Mouse (Mus musculus): ENCODE results near the gene Gm19668.
"Not testable (repeated sequence)": the region's sequence is repeated elsewhere in the genome, so short reads cannot be mapped to it uniquely, and the experiment has no call there.

The Gm19668 gene

DNA sequence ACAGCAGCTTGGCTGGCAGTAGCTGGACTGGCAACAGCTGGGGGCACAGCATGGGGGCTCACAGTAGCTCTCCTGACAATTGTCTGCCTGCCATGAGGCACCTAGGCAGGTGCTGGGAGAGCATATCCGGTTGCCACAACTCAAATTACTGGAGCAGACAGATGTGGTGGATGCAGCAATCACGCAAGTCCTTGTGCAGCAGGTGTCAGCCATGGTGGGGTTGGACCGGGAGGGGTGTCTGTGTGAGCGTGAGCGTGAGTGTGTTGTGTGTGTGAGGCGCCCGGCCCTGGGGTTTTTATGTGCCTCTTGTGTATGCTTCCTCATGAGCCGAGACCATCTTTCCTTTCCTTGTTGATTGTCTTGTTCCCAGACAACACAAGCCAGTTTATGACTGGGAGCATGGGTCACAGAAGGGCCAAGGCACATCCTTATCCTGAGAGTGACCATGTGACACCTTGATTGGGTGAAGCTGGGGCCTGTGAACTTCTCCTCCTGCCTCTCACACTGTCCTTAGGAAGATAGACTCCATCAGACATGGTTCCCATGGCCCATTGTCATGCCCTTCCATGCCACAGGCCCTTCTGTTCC is at the start of gene Gm19668:
TSS of gene Gm19668 (minus strand) at position 213 of the 588 bp plus-strand sequence.
- no peak for DNase-seq (ENCODE audit: low read depth)

DNA sequence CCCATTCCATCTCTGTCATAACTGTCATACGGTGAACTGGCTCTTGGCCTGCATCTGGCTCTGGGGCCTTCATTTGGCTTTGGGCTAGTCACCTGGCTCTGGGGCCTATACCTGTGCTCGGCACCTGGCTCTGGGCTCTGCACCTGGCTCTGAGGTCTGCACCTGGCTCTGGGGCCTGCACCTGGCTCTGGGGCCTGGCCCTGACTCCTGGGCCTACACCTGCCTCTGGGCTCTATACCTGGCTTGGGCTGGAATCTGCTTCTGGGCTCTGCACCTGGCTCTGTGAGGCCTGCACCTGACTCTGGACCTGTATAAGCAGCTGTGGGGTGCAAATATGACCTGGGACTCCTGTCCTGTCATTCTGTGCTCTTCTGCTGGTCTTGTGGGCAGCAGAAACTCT is 48.6 kb upstream of the Gm19668 start:
- no peak for DNase-seq (ENCODE audit: low read depth)

GRCm38 (mm10) chr10:77846961-77847360 is 48.0 kb upstream of the Gm19668 start:
- DNase-seq (ENCODE audit: low read depth), result no peak

DNA sequence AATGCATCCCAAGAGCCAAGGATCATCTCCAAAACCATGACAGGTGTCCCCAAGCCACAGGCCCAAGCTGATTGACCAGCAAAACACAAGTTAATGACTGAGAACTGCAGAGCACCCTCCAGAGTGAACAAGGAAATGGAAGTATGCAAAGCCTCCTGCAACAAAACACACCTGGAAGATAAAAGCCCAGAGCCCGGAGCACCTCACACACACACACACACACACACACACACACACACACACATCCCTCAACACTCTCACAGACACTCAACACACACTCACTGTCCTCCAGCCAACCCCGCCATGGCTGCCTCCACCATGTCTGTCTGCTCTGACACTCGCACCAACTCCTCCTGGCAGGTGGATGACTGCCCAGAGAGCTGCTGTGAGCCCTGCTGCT is 47.6 kb upstream of the Gm19668 start, which contains the start of gene Gm36176:
TSS of gene Gm36176 (plus strand) at position 301 of the 400 bp plus-strand sequence.
- DNase-seq (ENCODE audit: low read depth), result no peak

- DNase-seq (ENCODE audit: low read depth), result no peak
These were observed 40.1 kb upstream of the Gm19668 start for GRCm38 (mm10) chr10:77839006-77839405.

DNA sequence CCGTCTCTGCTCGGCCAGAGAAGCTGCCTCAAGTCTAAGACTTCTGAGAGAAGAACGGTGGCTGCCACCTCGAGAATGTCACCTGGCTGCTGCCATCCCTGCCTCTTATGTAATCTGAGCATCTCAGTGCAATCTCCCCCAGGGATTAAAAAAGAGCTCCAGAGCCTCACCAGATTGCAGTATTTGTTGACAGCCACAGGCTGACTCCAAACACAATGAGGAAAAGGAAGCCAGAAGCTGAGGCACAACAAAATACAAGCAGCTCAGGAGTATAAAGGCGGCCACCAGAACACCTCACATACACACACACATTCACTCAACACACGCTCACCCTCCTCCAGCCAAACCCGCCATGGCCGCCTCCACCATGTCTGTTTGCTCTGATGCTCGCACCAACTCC is 36.7 kb upstream of the Gm19668 start, which contains the start of gene Krtap10-10:
TSS of gene Krtap10-10 (plus strand) at position 301 of the 400 bp plus-strand sequence.
- no peak for DNase-seq (ENCODE audit: low read depth)

GRCm38 (mm10) chr10:77826951-77827350 is 28.0 kb upstream of the Gm19668 start, which contains the start of gene Krtap10-4:
Krtap10-4 (minus strand) TSS chr10:77827095.
- no peak for DNase-seq (ENCODE audit: low read depth)

- no peak for DNase-seq (ENCODE audit: low read depth)
These were observed 20.3 kb upstream of the Gm19668 start for GRCm38 (mm10) chr10:77819203-77819602.

DNA sequence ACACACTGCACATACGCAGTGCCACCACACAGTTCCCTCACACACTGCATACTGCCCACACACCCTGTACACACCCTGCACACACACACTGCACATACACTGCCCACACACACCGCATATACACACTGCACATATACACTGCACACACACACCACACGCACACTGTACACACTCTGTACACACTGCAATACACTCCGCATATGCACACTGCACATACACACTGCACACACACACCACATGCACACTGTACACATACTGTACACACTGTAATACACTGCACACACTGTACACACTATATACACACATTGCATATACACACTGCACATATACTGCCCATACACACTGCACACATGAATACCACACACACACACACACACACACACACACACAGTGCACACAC is 19.6 kb upstream of the Gm19668 start:
- no peak for DNase-seq (ENCODE audit: low read depth)

GRCm38 (mm10) chr10:77815514-77815913 is 16.6 kb upstream of the Gm19668 start:
- DNase-seq (ENCODE audit: low read depth), result peak; percentile 41

DNA sequence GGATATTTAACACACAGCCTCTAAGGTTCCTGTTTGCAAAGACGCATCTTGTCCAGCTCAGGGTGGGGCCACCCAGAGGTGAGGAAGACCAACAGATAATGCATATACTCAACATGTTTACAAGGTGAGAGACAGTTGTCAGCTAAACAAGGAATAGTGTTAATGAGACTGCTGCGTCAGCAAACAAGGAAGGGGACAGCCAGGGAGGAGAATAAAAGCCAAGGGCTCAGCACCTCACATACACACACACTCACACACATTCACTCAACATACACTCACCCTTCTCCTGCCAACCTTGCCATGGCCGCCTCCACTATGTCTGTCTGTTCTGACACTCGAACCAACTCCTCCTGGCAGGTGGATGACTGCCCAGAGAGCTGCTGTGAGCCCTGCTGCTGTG is 15.4 kb upstream of the Gm19668 start, which contains the start of gene Gm2696:
TSS of gene Gm2696 (plus strand) at position 301 of the 400 bp plus-strand sequence.
- DNase-seq (ENCODE audit: low read depth), result no peak

DNA sequence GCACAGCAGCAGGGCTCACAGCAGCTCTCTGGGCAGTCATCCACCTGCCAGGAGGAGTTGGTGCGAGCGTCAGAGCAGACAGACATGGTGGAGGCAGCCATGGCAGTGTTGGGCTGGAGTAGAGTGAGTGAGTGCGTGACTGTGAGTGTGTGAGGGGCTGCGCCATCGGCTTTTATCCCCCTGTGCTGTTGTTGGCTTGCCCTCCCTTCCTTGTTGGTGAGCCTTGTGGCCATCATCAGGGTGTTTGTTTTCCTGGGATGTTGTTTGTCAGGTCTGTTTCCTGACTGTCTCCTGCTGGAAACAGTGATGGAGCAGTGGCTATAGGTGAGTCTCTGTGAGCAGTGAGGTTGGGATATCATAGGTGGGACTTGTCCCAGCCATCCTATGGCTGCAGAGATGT is 12.8 kb upstream of the Gm19668 start, which contains the start of gene Gm9507:
TSS of gene Gm9507 (minus strand) at position 101 of the 400 bp plus-strand sequence.
- no peak for DNase-seq (ENCODE audit: low read depth)

GRCm38 (mm10) chr10:77804095-77804494 is 5.2 kb upstream of the Gm19668 start:
- no peak for DNase-seq (ENCODE audit: low read depth)

- DNase-seq (ENCODE audit: low read depth), result not testable (repeated sequence)
These were observed 591 bp downstream of the Gm19668 start for GRCm38 (mm10) chr10:77798164-77798920.

DNA sequence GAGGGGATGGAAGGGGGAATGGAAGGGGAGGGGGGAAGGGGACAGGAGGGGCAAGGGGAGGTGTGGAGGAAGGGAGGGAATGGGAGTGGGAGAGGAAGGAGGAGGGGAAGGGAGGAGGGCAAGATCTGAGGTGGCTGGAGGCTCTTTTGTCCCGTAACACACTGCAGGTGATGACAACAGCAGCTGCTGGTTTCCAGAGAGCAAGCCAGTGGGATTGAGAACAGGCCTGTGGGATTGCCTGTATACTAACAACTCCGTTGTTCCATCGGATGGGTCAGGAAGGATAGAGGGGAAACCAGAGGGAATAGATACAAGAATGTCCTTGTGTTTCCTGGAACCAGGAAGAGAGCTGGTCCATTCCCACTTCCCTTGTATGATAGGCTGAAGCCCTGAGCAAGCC is 1.3 kb downstream of the Gm19668 start:
- no peak for DNase-seq (ENCODE audit: low read depth)

DNA sequence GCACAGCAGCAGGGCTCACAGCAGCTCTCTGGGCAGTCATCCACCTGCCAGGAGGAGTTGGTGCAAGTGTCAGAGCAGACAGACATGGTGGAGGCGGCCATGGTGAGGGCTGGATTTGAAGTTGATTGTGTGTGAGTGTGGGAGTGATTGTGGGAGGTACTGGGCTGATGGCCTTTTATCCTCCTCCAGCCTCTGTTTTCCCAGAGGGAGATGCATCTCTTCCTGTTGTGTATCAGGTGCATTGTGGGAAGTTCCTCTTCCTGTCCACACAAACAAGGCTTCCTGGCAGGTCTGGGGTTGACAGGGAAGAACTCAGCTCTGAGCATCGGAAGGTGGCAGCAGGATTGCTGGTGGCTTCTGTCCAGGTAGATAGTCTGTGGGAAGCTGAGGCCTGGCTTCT is 4.0 kb downstream of the Gm19668 start, which contains the start of gene Gm9639:
TSS of gene Gm9639 (minus strand) at position 101 of the 400 bp plus-strand sequence.
- DNase-seq (ENCODE audit: low read depth), result no peak

- no peak for DNase-seq (ENCODE audit: low read depth)
These were observed 10.3 kb downstream of the Gm19668 start for GRCm38 (mm10) chr10:77788621-77789020.

GRCm38 (mm10) chr10:77787876-77788275 is 11.1 kb downstream of the Gm19668 start, which contains the start of gene Gm7137:
Gm7137 (minus strand) TSS chr10:77788200.
- DNase-seq (ENCODE audit: low read depth), result not testable (repeated sequence)

GRCm38 (mm10) chr10:77783396-77783795 is 15.5 kb downstream of the Gm19668 start:
- not testable (repeated sequence) for DNase-seq (ENCODE audit: low read depth)

DNA sequence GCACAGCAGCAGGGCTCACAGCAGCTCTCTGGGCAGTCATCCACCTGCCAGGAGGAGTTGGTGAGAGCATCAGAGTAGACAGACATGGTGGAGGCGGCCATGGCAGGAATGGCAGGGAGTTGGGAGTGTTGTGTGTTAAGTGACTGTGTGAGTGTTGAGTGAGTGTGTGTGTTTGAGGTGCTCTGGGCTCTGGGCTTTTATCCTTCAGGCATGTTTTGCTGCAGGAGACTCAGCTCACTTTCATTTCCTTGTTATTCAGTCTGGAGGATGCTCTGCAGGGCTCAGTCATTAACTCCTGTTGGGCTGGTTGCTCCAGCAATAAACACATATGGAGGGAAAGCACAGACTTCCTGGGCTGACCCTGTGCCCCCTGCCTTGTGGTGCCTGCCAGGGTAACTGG is 16.5 kb downstream of the Gm19668 start, which contains the start of gene Gm3250:
TSS of gene Gm3250 (minus strand) at position 101 of the 400 bp plus-strand sequence.
- not testable (repeated sequence) for DNase-seq (ENCODE audit: low read depth)

DNA sequence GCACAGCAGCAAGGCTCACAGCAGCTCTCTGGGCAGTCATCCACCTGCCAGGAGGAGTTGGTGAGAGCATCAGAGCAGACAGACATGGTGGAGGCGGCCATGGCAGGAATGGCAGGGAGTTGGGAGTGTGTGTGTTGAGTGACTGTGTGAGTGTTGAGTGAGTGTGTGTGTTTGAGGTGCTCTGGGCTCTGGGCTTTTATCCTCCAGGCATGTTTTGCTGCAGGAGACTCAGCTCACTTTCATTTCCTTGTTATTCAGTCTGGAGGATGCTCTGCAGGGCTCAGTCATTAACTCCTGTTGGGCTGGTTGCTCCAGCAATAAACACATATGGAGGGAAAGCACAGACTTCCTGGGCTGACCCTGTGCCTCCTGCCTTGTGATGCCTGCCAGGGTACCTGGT is 22.1 kb downstream of the Gm19668 start, which contains the start of gene Gm7138:
TSS of gene Gm7138 (minus strand) at position 101 of the 400 bp plus-strand sequence.
- not testable (repeated sequence) for DNase-seq (ENCODE audit: low read depth)

- DNase-seq (ENCODE audit: low read depth), result not testable (repeated sequence)
These were observed 26.8 kb downstream of the Gm19668 start for GRCm38 (mm10) chr10:77772142-77772541.

DNA sequence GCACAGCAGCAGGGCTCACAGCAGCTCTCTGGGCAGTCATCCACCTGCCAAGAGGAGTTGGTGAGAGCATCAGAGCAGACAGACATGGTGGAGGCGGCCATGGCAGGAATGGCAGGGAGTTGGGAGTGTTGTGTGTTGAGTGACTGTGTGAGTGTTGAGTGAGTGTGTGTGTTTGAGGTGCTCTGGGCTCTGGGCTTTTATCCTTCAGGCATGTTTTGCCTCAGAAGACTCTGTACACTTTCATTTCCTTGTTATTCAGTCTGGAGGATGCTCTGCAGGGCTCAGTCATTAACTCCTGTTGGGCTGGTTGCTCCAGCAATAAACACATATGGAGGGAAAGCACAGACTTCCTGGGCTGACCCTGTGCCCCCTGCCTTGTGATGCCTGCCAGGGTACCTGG is 27.7 kb downstream of the Gm19668 start, which contains the start of gene Gm3238:
TSS of gene Gm3238 (minus strand) at position 101 of the 400 bp plus-strand sequence.
- not testable (repeated sequence) for DNase-seq (ENCODE audit: low read depth)

All from NIH3T3 (cell line).